Mouse (Mus musculus) ZHBTc4 (cell line): ENCODE measurements around the gene Hcfc2.

ENCODE experiments used
- DNase-seq: peaks from one replicate; pipeline ENCODE4 v3.0.0-alpha.2; 2011; ENCODE audit warnings: low read depth, low spot score

Gene Hcfc2

DNA sequence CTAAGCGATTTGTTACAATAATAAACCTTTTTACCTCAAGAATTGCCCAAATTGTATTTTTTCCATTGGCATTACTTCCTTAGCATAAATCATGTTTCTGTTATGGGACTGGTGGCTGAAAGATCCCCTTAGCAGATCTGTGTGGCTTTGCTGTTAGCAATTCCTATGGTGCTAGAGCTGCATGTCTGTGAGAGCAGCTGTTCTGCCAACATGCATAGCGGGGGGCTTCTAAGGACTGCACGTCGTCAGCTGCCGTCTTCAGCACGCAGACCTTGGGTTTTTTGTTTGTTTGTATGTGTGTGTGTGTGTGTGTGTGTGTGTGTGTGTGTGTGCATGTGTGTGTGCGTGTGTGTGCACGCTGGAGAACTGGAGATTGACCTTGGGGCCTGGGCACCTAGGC is 45.4 kb downstream of the Hcfc2 start:
- no peak for DNase-seq

DNA sequence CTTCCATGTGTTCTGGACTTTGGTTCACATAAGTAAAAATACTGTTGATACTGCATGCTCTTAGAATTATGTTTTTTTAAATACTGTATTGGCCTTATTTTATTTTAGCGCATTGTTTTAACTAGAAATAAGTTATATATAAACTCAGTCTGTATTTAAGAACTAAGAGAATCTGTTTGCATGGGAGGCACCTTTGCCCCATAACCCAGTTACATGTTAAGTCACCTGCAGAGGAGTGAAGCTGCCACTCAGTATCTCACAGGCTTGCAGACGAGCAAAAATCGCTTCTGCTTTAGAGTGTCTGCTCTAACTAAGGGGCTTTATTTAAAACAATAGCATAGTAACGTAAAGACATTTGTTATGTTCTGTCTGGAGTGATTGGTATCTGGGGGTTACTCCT is 45.9 kb downstream of the Hcfc2 start:
- DNase-seq, result no peak

DNA sequence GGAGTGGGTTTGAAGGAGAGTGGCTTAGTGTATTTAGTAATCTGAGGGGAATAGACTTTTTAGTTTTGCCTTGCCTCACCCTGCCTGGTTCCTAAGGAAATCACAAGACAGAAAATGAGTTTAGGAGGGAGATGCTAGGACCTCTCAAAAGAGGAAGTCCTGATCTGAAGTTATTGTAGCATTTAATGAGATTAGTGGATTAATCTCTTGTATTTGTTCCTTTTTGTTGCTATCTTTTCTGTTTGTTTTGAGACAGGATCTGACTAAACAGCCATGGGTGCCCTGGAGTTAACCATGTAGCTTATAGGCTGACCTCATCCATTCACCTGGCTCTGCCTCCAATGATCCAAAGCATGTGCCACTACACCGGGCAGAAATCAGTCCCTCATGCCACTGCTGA is 46.6 kb downstream of the Hcfc2 start:
- DNase-seq, result no peak

DNA sequence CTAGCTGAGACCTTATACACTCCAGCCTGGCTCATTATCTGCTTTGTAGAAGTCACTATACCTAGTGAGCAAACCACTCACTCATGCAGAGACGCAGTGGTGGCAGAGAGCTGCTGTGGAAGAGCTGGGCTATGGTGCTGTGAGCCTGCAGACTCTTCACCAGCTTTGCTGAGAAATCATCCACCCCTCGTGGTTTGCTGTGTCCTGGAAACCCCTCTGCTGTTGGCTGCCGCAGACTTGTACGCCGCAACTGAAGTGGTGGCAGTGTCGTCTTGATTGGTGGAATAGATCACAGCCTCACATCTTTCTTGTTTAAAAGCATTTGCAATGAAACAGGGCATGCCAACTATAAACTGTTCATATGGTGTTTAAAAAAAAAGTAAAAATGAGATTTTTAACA is 48.3 kb downstream of the Hcfc2 start:
- DNase-seq, result no peak

DNA sequence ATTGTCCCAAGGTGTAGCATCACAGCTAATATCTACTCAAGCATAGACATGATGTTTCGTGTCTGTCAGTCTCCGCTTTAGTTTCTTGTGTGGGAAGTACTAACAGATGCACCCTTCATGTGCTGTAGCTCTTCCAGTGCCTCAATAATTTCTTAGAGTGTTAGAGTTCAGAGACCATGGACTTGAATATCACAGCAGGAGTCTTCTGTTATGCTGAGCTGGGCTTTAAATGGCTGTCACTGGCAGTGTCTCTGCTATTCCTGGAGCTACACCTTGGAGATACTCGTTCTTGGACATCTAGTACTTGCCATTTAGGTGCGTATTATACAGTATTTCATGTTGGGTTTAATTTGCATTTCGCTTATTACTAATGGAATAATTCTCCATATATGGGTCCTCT is 49.3 kb downstream of the Hcfc2 start:
- peak; percentile 55 for DNase-seq

DNA sequence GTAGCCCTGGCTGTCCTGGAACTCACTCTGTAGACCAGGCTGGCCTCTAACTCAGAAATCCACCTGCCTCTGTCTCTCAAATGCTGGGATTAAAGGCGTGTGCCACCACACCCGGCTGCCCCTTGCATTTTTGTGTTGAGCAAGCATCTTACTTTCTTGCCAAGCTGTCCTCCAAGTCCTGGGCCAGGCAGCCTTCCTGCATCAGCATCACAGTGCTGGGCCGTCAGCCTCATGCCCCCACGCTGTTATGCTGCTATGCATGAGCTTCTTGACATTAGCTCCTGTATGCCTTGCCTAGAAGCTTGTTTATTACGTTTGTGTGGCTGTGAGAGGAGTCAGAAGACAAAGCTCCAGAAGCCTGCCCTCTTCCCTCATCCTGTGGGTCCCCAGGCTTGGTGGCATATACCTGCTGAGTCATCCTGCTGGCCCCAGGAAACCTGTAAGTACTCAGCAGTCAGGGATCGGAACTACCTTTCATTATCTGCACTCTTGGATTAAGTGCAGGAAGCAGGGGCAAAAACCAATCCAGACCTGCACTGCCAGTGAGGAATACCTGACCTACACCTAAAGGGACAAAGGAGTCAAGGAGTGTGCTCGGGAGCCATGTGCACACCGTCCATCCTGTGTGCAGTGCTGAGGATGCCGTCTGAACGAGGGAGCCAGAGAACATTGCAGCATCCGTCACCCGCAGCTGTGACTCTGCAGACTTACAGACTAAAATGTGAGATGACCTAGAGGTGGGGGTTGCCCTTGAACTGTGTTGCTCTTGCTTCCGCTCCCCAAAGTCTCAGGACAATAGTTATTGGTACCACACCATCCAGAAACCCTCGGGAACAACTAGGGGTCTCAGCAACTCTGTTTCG is 51.3 kb downstream of the Hcfc2 start:
- peak; percentile 52 for DNase-seq

DNA sequence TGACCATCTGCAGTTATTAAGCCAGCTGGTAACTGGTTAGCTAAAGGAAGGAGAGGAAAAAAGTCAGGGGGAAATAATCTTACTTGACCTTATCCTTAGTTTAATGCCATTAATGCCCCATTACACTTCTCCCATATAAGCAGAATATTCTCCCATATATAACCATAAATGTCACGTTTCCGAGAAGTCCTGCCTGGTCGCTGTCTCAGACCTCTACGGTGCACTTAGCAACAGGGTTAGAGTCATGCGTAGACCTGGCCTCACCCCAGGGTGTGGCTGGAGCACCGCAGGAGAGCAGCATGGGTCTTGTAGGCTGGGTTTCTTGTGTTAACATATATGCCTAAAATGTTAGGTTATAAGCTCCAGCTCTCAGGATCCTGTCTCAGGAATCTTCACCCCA is 54.8 kb downstream of the Hcfc2 start:
- DNase-seq, result peak; percentile 32

DNA sequence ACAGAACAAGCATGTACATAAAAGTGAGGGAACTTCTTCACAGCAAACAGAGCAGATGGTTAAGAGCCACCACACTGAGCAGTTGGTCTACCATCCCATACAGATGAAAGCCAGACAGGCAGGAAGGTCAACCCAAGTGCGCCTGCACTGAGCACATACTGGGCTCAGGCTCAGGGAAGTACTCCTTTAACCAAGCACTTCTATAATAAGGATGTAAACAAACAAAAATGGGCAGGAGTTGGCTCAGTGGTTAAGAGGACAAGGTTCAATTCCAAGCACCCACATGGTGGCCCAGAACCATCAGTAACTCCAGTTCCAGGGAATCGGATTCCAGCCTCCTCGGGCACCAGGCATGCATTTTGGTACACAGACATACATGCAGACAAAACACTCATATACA is 57.0 kb downstream of the Hcfc2 start:
- DNase-seq, result no peak

DNA sequence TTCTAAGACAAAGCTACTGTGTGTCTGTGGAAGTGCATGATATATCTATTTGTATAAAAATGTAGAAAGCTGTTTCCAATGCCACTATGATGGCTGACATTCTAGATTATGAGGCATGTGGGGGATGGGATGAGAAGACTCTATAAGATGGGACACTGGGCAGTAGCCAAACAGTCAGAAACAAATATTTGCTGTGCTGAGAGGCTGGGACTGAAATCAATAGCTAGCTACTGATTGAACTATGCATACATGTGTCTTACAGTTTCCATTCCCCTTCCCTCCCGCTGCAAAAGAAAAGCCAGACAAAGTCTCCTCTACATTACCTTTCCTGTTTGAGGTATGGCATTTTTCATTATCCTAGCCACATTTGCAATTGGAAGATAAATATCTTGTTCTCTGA is 58.7 kb downstream of the Hcfc2 start:
- no peak for DNase-seq

DNA sequence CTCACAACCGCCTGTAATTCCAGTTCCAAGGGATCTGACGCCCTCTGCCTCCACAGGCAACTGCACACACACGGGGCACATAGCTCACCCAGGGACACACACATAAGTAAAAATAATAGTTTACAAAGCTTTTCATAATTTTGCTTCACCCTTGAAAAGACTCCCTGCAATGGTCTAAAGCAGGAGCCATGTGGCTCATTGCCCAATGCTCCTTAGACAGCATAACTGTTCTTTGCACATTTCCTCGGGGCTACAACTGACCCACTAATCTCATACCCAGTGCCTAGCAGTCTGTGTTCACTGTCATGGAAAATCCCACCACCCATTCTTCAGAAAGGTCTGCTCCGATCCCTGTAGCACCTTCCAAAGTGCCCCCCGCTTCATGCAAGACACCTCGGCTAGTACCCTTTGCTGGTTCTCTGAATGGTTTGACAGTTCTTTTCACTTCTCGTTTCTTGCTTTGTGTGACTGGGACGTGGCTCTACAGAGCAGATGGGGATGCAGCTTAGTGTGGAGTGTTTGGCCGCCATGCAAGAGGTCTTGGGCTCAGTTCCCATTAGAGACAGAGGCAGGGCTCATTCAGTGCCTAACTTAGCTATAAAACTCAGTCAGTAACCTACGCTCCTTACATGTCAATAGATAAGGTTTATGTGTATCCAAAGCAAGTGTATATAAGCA is 59.4 kb downstream of the Hcfc2 start:
- no peak for DNase-seq

DNA sequence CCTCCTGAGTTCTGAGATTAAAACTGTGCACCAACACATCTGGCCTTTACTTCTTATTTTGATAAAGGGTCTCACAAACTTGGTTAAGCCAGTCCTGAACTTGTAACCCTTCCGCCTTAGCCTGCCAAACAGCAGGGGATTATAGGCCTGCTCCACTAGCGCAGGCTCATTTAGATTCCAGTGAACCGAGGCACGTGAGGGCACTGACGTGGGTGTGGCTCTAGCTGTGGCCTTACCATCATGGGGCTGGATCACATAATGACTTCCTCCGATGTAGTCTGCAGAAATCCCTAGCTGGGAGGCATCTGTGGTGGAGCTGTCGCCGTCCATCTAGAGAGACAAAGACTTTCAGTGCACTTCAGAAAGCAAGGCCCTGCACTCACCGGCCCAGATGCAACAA is 60.5 kb downstream of the Hcfc2 start:
- peak; percentile 82 for DNase-seq

DNA sequence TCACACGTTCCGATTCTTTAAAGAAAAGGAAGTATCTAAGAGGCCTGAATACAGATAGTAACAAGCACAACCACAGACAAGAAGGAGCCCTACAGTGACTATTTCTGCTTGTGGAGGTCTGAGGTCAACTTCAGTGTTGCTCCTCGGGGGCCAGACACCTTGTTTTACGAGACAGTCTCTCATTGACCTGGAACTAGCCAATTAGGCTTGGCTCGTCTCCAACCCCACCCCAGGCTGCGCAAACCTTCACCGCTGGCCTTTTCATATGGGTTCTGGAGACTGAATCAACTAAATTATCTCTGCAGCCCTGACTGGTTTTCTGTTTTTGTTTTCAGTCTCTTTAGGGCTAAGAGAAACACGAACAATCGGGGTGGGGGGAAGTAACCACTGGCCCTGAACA is 61.4 kb downstream of the Hcfc2 start:
- DNase-seq, result peak; percentile 53

DNA sequence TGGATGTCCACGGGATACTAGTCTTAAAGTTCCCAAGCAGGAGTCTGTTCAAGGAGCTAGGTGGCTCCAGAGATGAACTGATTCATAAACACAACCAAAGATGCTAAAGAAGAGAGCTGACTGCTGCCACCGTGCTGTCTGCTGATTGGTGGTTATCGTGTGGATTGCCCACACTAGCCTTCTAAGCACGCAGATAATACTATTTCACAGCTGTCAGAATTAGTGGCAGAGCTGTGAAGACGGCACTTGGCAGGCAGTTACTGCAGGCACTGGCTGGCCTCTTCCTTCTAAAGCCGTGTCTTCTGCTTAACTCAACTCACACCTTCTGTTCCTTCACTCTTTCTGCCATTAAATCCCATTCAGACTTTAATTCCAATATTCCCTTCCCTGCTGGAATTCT is 62.4 kb downstream of the Hcfc2 start:
- DNase-seq, result no peak

DNA sequence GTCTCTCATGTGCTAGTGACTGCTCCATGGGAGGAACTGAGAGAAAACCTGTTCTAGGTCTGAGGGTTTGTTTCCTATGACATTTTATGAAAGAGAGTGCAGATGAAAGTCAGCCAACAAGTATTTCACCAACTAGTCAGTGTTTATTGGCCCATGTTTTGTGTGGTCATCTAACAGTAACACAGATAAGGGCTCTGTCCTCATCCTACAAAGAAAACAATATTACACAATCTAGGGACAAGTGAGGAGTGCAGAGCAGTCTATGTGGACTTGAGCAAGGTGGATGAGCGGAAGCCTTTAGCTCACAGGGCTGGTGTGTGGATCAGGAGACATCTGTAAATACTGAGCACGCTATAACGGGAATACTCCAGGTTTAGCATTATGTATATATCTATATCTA is 62.9 kb downstream of the Hcfc2 start:
- DNase-seq, result no peak

DNA sequence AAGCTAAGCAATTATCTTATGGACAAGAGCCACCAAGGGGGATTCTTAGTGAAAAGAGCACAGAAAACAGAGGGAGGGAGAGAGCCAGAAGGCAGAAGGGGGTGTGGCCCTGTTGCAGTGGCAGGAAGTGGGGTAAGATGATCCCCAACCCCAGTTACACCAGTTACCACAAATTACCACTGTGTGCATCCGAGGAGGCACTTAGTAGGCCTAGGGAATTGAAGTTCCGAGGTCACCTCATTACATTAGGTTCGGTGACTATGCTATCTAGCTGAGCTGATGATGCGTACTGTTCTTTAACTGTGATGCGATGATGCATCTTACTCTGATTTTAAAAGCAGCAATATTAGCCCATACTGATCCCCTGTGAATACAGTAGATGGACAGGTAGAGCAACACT is 63.7 kb downstream of the Hcfc2 start:
- DNase-seq, result no peak

DNA sequence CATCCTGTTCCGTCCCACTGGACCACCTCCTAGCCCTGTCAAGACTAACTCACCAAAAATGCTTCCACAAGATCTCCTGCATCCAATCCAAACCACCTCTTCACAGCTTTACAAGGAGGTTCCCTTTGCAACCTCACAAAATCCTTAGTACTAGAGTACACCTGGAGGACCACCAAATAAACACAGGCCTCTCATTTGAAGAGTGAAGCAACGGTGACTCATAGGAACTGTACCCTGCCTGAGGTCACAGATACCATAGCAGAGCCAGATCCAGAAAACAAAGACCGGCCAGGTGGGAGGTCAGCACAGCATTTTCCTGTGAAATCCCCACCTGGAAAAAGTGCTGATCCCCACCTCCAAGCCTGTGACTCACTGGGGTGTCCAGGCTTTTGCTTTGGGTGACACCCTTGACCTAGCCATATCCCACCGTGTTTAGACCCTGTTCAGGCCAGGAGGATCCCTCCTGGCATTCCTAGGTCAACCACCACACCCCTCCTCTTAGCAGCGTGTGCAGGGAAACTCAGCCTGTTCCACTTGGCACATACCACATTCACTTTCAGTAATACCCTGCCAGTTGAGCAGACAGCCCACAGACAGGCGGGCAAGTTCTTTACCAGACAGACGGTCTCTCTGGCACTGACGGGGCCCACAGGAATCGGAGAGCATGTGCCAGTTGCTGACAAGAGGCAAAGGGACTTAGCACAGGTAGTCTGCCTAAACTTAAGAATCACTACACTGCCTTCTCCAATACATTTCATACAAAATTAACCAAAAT is 65.3 kb downstream of the Hcfc2 start:
- DNase-seq, result no peak

DNA sequence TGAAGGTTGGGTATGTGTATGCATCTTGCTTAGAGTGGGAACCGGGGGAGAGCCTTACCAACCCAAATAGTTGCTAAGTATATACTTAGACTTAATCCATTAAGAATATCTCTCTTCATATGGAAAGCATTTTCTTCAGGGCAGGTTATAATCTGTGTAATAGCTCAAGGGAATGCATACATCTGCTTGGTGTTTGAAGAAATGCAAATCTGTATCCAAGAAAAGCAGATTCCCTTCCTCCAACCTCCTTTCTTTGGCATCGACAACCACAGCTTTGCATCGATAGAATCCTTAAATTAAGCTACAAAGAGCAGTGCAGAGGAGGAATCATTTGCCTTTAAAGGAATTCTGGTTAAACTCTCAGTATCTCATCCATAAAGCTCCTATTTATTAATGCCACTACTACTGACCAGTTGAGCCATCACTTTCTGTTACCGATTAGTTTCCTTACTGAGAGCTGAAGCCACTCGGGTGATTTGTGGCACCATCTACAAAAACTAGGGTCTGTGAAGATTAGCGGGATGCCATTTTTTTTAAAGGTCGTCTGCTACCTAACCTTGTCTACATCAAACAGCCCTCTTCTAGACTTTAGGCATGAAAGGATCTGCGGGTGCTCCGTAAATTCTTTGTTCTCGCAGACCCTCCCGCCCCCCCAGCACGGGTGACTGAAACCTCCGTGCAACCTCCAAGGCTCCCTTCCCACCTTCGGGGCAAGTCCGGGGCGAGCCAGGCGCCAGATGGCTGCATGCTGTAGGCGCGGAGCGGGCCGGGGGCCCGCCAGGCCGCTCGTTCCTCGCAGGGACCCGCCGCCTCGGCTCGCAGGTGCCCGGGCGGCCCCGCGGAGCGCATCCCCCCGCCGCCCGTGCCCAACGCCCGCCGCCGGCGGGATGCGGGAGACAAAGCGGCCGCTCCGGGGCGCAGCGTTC is 67.1 kb downstream of the Hcfc2 start:
- DNase-seq, result peak; percentile 61

DNA sequence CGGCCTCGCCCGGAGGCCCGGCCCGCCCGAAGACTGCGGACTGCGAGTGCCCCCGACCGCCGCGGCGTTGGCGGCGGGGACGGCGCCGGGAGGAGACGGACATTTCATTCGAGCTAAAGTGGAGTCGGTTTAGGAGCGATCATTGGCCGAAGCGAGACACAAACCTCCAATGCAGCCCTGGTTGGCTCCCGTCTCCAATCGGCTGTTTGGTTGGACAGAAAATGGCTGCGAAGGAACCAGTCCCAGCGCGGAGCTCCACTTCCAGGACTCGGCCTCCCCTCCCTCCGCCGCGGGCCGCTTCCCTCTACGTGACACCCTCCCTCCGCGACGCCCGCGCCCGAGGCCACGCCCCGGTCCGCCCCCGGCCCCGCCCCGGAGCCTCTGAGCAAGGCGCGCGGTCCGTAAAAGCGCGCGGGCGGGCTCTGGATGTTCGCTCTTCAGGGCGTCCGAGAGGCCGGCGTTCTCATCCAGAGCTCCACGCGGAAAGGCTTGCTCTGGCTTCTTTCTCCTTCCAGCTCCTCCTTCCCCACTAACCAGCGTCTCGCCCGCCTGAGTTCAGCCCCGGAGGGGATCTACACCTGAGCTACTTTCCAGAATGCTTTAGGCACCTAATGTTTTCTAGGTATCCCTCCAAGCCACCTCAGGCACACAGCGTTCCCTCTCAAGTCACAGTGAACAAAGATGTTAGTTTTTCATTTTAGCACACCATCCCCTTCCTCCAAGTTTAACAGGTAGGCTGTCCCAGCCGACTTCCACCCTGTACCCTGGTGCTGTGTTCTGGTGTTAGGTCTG is 68.1 kb downstream of the Hcfc2 start, which contains the start of gene Nfyb:
Gene Nfyb, minus strand, starts transcription at position 305 of the 792 bp plus-strand sequence.
- DNase-seq, result peak; percentile 98

DNA sequence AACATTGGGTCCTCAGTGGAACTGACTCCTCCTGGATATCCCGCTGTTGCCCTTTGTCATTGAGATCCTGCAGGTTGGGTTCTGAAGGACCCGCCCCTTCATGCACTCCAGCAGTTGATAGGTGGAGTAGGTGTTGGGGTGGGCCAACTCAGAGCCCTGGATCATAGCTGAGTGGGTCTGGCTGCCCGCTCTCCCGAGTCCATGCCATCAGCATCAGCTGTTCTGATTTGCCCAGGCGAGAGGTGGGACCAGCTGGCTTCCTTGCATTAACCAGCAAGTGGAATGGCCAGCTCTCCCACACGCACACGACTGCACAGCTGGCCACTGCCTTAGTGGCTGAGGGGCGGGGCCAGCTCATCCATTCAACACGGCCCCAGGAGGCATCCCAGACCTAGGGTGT is 72.9 kb downstream of the Hcfc2 start:
- DNase-seq, result peak; percentile 99

DNA sequence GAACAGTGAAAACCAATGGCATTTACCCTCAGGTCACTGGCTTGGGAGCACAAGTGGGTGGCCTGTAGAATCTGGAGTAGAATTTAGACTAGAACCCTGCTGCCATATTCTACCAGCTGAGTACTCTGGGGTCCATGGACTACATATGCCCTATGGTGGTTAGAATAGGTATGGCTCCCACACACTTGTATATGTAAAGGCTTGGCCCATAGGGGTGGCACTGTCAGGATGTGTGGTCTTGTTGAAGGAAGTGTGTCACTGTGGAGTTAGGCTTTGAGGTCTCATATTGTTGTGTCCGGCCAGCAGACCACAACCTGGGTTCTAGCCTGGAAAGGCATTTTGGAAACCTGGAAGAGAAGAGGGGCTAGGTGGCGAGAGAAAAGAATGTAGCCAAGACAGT is 74.8 kb downstream of the Hcfc2 start:
- DNase-seq, result no peak
